Mouse (Mus musculus): ENCODE measurements around the gene Sfxn1. TPM values are rescaled to one million over a fixed set of nuclear protein-coding genes. Genes with fewer than 3 reads are reported as not detected.
A peak's percentile ranks its signal among the peaks of the same experiment; 100 is the strongest.

The Sfxn1 gene
- total RNA-seq, 2 experiments from 2014 or later: 46.0 to 47.8 TPM

GRCm38 (mm10) chr13:54113819-54114550 is 42.3 kb downstream of the Sfxn1 start:
- intact Hi-C loops (cut with DNase I): loop anchor here (1.0 to 5.0 kb wide), 4 partner anchors 113 to 333 kb away; partner anchors contain the start of gene Cplx2
- DNase-seq (ENCODE audit: low spot score in 2 of 2): peak; percentile 80 to 85

DNA sequence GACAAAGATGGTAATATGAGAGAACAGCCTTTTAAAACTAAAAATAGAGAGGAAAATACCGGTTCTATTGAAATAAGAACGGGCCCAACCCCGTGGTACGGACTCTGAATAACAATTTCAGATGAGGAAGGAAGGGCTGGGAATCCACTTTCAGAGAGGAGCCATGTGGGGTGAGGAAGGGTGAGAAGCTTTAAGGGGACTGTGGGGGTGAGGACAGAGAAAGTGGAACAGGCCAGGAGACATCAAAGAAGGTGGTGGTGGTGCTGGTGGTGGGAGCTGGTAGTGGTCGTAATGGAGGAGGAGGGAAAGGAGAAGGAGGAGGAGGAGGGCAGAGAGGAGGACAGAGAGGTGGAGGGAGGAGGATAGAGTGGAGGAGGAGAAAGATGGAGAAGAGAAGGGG is 43.3 kb downstream of the Sfxn1 start:
- DNase-seq (ENCODE audit: low spot score in 2 of 2): no peak
- intact Hi-C loops (cut with DNase I): loop anchor here (1.0 to 5.0 kb wide), 3 partner anchors 112 to 257 kb away; partner anchors contain the start of gene Cplx2

DNA sequence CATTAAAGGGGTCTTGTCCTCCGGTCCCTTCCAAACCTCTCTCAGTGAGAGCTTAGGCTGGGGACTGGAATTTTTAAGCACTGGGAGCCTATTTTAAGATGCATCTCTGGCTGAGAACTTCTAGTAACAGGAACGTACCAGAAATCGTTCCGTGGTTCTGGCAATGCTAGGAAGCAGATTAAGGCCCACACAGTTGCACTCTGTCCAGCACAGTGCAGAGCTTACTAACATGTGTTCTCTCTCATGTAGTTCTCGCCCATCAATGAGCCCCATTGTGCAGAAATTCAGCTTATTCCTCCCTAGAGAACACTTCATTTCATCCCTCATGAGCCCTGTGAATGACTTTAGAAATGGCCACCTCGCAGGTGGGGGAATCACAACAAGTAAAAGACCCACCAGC is 44.1 kb downstream of the Sfxn1 start:
- DNase-seq (ENCODE audit: low spot score in 2 of 2): no peak
- intact Hi-C loops (cut with DNase I): loop anchor here (2.0 kb wide), 1 partner anchor 111 kb away; no protein-coding TSS in a partner anchor

DNA sequence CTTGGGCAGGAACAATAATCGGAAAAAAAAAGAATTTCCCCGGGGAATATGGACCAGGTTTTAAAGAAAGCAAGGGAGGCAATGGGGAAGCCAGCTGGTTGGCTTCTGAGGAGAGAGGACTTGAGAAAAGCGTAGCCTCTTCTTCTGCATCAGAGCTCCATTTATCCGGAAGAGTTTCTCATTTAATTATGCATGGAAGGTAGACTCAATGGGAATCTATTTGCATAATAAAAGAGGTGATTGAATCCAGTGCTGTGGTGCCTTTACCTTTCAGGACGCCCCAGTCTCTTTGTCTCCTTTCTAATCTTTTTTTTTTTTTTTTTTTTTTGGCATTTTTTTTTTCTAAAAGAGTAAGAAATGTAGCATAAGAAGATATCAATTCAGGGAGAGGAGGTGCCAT is 46.7 kb downstream of the Sfxn1 start:
- intact Hi-C loops (cut with DNase I): no loop called here
- DNase-seq (ENCODE audit: low spot score in 2 of 2): no peak

- DNase-seq (ENCODE audit: low spot score in 2 of 2): peak in 1 of 2 experiments; percentile 51
- intact Hi-C loops (cut with DNase I): no loop called here
These were observed 66.2 kb downstream of the Sfxn1 start for GRCm38 (mm10) chr13:54137756-54138410.

GRCm38 (mm10) chr13:54143788-54144187 is 72.1 kb downstream of the Sfxn1 start:
- no peak for DNase-seq (ENCODE audit: low spot score in 2 of 2)
- intact Hi-C loops (cut with DNase I): no loop called here

GRCm38 (mm10) chr13:54144624-54145023 is 73.0 kb downstream of the Sfxn1 start:
- intact Hi-C loops (cut with DNase I): no loop called here
- no peak for DNase-seq (ENCODE audit: low spot score in 2 of 2)

DNA sequence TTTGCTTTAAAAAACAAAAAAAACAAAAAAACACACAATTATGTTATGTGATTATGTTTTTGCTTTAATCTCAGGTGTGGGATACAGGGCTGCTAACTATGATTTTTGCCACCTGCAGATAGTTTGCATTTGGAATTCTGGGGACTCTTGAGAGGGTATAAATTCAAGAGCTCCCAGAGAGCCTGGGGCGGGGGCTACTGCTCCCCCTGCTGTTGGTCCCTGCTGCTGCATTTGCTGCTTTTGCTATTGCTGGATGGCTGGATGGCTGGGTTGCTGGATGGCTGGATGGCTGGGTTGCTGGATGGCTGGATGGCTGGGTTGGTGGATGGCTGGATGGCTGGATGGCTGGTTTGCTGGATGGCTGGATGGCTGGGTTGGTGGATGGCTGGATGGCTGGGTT is 75.7 kb downstream of the Sfxn1 start:
- intact Hi-C loops (cut with DNase I): no loop called here
- DNase-seq (ENCODE audit: low spot score in 2 of 2): no peak

GRCm38 (mm10) chr13:54152421-54152820 is 80.8 kb downstream of the Sfxn1 start:
- no peak for DNase-seq (ENCODE audit: low spot score in 2 of 2)
- intact Hi-C loops (cut with DNase I): no loop called here

- intact Hi-C loops (cut with DNase I): no loop called here
These were observed 81.2 kb downstream of the Sfxn1 start for GRCm38 (mm10) chr13:54152911-54153310.

GRCm38 (mm10) chr13:54153672-54154218 is 82.1 kb downstream of the Sfxn1 start:
- DNase-seq (ENCODE audit: low spot score in 2 of 2): no peak

More at GRCm38 (mm10) chr13:54152911-54153310, 81.2 kb downstream of the Sfxn1 start:
- DNase-seq (ENCODE audit: low spot score in 2 of 2): no peak

DNA sequence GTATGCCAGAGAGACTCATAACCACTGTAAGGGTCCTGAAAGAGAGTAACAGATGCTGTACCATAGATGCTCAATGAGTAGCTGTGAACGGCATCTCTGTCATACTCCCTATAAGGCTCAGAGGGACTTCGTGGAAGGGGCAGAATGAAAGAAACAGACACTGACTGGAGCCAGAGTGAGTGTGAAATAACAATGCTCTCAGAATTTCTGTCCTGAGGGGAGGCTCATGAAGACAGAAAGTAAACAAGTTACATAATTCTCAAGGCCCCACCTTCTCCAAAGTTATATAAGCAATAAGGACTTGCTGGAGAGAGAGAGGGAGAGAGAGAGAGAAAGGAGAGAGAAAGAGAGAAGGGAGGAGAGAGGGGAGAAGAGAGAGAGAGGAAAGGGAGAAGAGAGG is 84.2 kb downstream of the Sfxn1 start:
- no peak for DNase-seq (ENCODE audit: low spot score in 2 of 2)

More at GRCm38 (mm10) chr13:54153672-54154218, 82.1 kb downstream of the Sfxn1 start:
- intact Hi-C loops (cut with DNase I): no loop called here

More for the DNA sequence above, 84.2 kb downstream of the Sfxn1 start:
- intact Hi-C loops (cut with DNase I): no loop called here

Other genes with a start within 250 kb of the Sfxn1 start
- gene Drd1, start 16.2 kb upstream of the Sfxn1 start, total RNA-seq (2021): 10 to 100 TPM; 30.1 to 51.9 TPM
- gene Hrh2, start 120.3 kb downstream of the Sfxn1 start, total RNA-seq (2021): 10 to 100 TPM; 12.7 to 14.7 TPM